Mouse (Mus musculus) E14TG2a.4 (cell line): ENCODE measurements around the gene Mtch2.
"Not testable (repeated sequence)": the region's sequence is repeated elsewhere in the genome, so short reads cannot be mapped to it uniquely, and the experiment has no call there.

ENCODE experiments used
- CTCF ChIP-seq: conservative IDR thresholded peaks from 2 replicates; pipeline ENCODE4 v1.5.1; 2014; ENCODE audit warnings: low read length
- NANOG ChIP-seq: IDR thresholded peaks from 2 replicates; pipeline ENCODE4 v1.6.1; 2014; ENCODE audit warnings: borderline replicate concordance, low read length, mixed read lengths
- POU5F1 ChIP-seq: IDR thresholded peaks from 2 replicates; pipeline ENCODE4 v1.6.1; 2014; ENCODE audit warnings: low read length, borderline replicate concordance

GRCm38 (mm10) chr2:90894299-90894677 lies 47.3 kb downstream of the Mtch2 start:
- TF ChIP-seq CTCF, POU5F1, NANOG: not testable (repeated sequence)
